Mouse (Mus musculus) brain, embryonic 14.5 days (tissue): ENCODE results near the gene Cux2.

Source experiments
- CTCF ChIP-seq: fragments of 200-500 bp; IDR thresholded peaks from 2 replicates; pipeline ENCODE4 v1.5.1; 2012; ENCODE audit warnings: inconsistent platforms, mild to moderate bottlenecking, moderate library complexity, borderline replicate concordance; ENCODE audit not compliant: insufficient read depth, insufficient read length; ENCODE audit errors: extremely low read depth
- POLR2A ChIP-seq: fragments of 200-500 bp; IDR thresholded peaks from 2 replicates; pipeline ENCODE4 v1.6.1; 2012; ENCODE audit warnings: mild to moderate bottlenecking, inconsistent platforms, borderline replicate concordance; ENCODE audit not compliant: poor library complexity, insufficient read depth, insufficient read length, severe bottlenecking; ENCODE audit errors: extremely low read depth

- TF ChIP-seq POLR2A (no peak), CTCF (no peak)
Observed at GRCm38 (mm10) chr5:121867963-121868362, 181.9 kb downstream of the Cux2 start.
